In genomic region chr4:149098571-149098970, GRCm38 (mm10) we compare ENCODE assay signal across 8 mouse cellular contexts. TPM values are rescaled to one million over a fixed set of nuclear protein-coding genes. Genes with fewer than 3 reads are reported as not detected.
A peak's percentile ranks its signal among the peaks of the same experiment; 100 is the strongest.
DNase-seq lines count a peak whose midpoint lies in the region; ATAC-seq and TF ChIP-seq lines count a peak whose summit lies in the region.

No protein-coding gene starts in this region.

- H3K36me3 ChIP-seq in kidney, embryonic 15.5 days: peaks cover 11% of the 10 kb centered on the region; the same call in 1 of the 2 replicates
- peaks cover 5% of the 10 kb centered on the region; the same call in 1 of the 2 replicates for H3K36me3 ChIP-seq in hindbrain, embryonic 16.5 days (ENCODE audit: control insufficient read depth, insufficient read depth, low read length)
- no peaks in the 10 kb centered on the region for H3K36me3 ChIP-seq in midbrain, postnatal 0 days (ENCODE audit: insufficient read depth, low read length)

- H3K4me1 ChIP-seq in kidney, embryonic 15.5 days: peaks cover 22% of the 10 kb centered on the region
- H3K4me1 ChIP-seq in hindbrain, embryonic 16.5 days (ENCODE audit: control insufficient read depth, insufficient read depth, low read depth, low read length): peaks cover 14% of the 10 kb centered on the region
- H3K4me1 ChIP-seq in midbrain, postnatal 0 days (ENCODE audit: insufficient read depth, low read length): peaks cover 6% of the 10 kb centered on the region; the same call in 1 of the 2 replicates

- H3K27ac ChIP-seq in kidney, embryonic 15.5 days: 0 out of 2 replicates have a peak overlapping the region, but pooled peaks have one; percentile 6
- H3K27ac ChIP-seq in hindbrain, embryonic 16.5 days (ENCODE audit: low read depth, low read length): no peak overlapping the region
- H3K27ac ChIP-seq in midbrain, postnatal 0 days (ENCODE audit: low read depth, low read length): no peak overlapping the region

- H3K27me3 ChIP-seq in kidney, embryonic 15.5 days: no peaks in the 10 kb centered on the region
- no peaks in the 10 kb centered on the region for H3K27me3 ChIP-seq in hindbrain, embryonic 16.5 days (replicated peaks; ENCODE audit: control insufficient read depth, insufficient read depth, low read length)
- no peaks in the 10 kb centered on the region for H3K27me3 ChIP-seq in midbrain, postnatal 0 days (ENCODE audit: insufficient read depth, low read length)

- peak overlapping the region; percentile 90 for H3K9ac ChIP-seq in kidney, embryonic 15.5 days
- H3K9ac ChIP-seq in hindbrain, embryonic 16.5 days (ENCODE audit: low read depth, low read length): peak overlapping the region; percentile 94
- peak overlapping the region; percentile 90 for H3K9ac ChIP-seq in midbrain, postnatal 0 days (replicated peaks; ENCODE audit: low read length, poor library complexity, severe bottlenecking)

- H3K4me2 ChIP-seq in kidney, embryonic 15.5 days: peak overlapping the region; percentile 92
- H3K4me2 ChIP-seq in hindbrain, embryonic 16.5 days (ENCODE audit: low read length): peak overlapping the region; percentile 98
- H3K4me2 ChIP-seq in midbrain, postnatal 0 days (ENCODE audit: low read depth, low read length, poor library complexity, severe bottlenecking): peak overlapping the region; percentile 89

- no peak for DNase-seq in kidney, adult 8-10 months
- DNase-seq in c-Kit-positive CD71-positive TER-119-negative erythroid progenitor cells, embryonic 14.5 days (ENCODE audit: low read depth): peak; percentile 20
- DNase-seq in midbrain, postnatal 0 days (ENCODE audit: low spot score): no peak
- no peak for DNase-seq in adrenal gland, postnatal 14 days
- DNase-seq in frontal cortex, postnatal 25 days (ENCODE audit: low spot score in 2 of 2): no peak
- DNase-seq in right cerebral cortex, postnatal 14 days: no peak

- H3K9me3 ChIP-seq in kidney, embryonic 15.5 days (replicated peaks): no peaks in the 10 kb centered on the region
- H3K9me3 ChIP-seq in hindbrain, embryonic 16.5 days (ENCODE audit: control insufficient read depth, low read length): no peaks in the 10 kb centered on the region
- no peaks in the 10 kb centered on the region for H3K9me3 ChIP-seq in midbrain, postnatal 0 days (ENCODE audit: low read length)

- 4% methylated on average over 11 of the region's 11 CpGs for WGBS in kidney, embryonic 15.5 days
- 22% methylated on average over 11 of the region's 11 CpGs for WGBS in hindbrain, embryonic 16.5 days
- 25% methylated on average over 11 of the region's 11 CpGs for WGBS in midbrain, postnatal 0 days

- TF ChIP-seq CTCF in midbrain, postnatal 0 days (IDR thresholded peaks at IDR 0.05): no peak

- ATAC-seq in kidney, embryonic 15.5 days (replicated peaks; ENCODE audit: low FRiP score): no peak
- no peak for ATAC-seq in hindbrain, embryonic 16.5 days
- ATAC-seq in midbrain, postnatal 0 days (ENCODE audit: low FRiP score): no peak

- peak overlapping the region; percentile 100 for H3K4me3 ChIP-seq in kidney, embryonic 15.5 days (replicated peaks)
- peak overlapping the region; percentile 95 for H3K4me3 ChIP-seq in hindbrain, embryonic 16.5 days (ENCODE audit: low read length)
- H3K4me3 ChIP-seq in midbrain, postnatal 0 days (ENCODE audit: low read depth, low read length): peak overlapping the region; percentile 100

RNA-seq across cellular contexts. Expression of gene Pex14, which starts 1.1 kb away (rescaled TPM):
- polyA plus RNA-seq in kidney, embryonic 15.5 days (2015; fragmentation: Nextera tagmentation; extraction: Ambion mirVana): 52.3 and 61.1 TPM in 2 replicates
- polyA plus RNA-seq in hindbrain, embryonic 16.5 days (2015; fragmentation: Nextera tagmentation; extraction: Ambion mirVana): 62.4 and 63.9 TPM in 2 replicates
- total RNA-seq in midbrain, postnatal 0 days (2014; rRNA removed): 74.0 and 75.5 TPM in 2 replicates
- polyA plus RNA-seq in midbrain, postnatal 0 days (2015; fragmentation: Nextera tagmentation; extraction: Ambion mirVana): 62.5 and 67.2 TPM in 2 replicates
- total RNA-seq in adrenal gland, postnatal 14 days (2021): 61.7 and 64.1 TPM in 2 replicates

RNA-seq across cellular contexts. Expression of gene Dffa, which starts 5.4 kb away (rescaled TPM):
- polyA plus RNA-seq in kidney, embryonic 15.5 days (2015; fragmentation: Nextera tagmentation; extraction: Ambion mirVana): 33.2 and 36.2 TPM in 2 replicates
- 24.6 and 25.6 TPM in 2 replicates for polyA plus RNA-seq in hindbrain, embryonic 16.5 days (2015; fragmentation: Nextera tagmentation; extraction: Ambion mirVana)
- total RNA-seq in midbrain, postnatal 0 days (2014; rRNA removed): 10.5 and 14.6 TPM in 2 replicates
- 21.6 and 23.3 TPM in 2 replicates for polyA plus RNA-seq in midbrain, postnatal 0 days (2015; fragmentation: Nextera tagmentation; extraction: Ambion mirVana)
- total RNA-seq in adrenal gland, postnatal 14 days (2021): 18.4 and 25.5 TPM in 2 replicates

RNA-seq across cellular contexts. Expression of gene Cort, which starts 28.0 kb away (rescaled TPM):
- polyA plus RNA-seq in kidney, embryonic 15.5 days (2015; fragmentation: Nextera tagmentation; extraction: Ambion mirVana): 0.32 TPM in 1 of 2 replicates, not detected in the other
- 0.41 and 0.64 TPM in 2 replicates for polyA plus RNA-seq in hindbrain, embryonic 16.5 days (2015; fragmentation: Nextera tagmentation; extraction: Ambion mirVana)
- total RNA-seq in midbrain, postnatal 0 days (2014; rRNA removed): 1.5 TPM in 1 of 2 replicates, not detected in the other
- polyA plus RNA-seq in midbrain, postnatal 0 days (2015; fragmentation: Nextera tagmentation; extraction: Ambion mirVana): 1.1 and 1.2 TPM in 2 replicates
- 1.3 and 2.2 TPM in 2 replicates for total RNA-seq in adrenal gland, postnatal 14 days (2021)

RNA-seq across cellular contexts. Expression of gene Cenps, which starts 38.9 kb away (rescaled TPM):
- 36.0 and 40.6 TPM in 2 replicates for polyA plus RNA-seq in kidney, embryonic 15.5 days (2015; fragmentation: Nextera tagmentation; extraction: Ambion mirVana)
- polyA plus RNA-seq in hindbrain, embryonic 16.5 days (2015; fragmentation: Nextera tagmentation; extraction: Ambion mirVana): 18.9 TPM in 2 replicates
- total RNA-seq in midbrain, postnatal 0 days (2014; rRNA removed): 3.1 and 3.7 TPM in 2 replicates
- polyA plus RNA-seq in midbrain, postnatal 0 days (2015; fragmentation: Nextera tagmentation; extraction: Ambion mirVana): 17.4 and 21.2 TPM in 2 replicates
- total RNA-seq in adrenal gland, postnatal 14 days (2021): 10.6 and 13.0 TPM in 2 replicates
